In the genomic region with DNA sequence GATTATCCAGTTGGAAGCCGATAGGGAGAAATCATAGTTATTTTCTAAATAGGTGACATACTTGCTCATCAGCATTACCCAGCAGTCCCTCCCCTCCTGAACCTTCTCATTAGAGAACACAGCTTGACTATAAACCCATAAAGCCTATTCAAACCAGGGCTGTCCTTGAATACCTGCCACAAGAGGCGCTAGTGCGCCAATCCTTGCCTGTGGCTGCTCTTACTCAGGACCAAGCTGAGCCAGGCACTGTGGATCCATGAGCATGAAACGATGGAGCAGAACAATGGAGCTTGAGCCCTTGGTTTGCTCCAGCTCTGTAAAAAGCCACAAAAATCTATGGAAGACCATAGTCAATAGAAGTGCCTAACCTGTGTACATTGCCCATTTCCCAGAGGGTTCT, we compare ENCODE assay signal across 7 mouse cellular contexts. TPM values are rescaled to one million over a fixed set of nuclear protein-coding genes. Genes with fewer than 3 reads are reported as not detected.
A peak's percentile ranks its signal among the peaks of the same experiment; 100 is the strongest.
DNase-seq lines count a peak whose midpoint lies in the region; ATAC-seq and TF ChIP-seq lines count a peak whose summit lies in the region.

No protein-coding gene starts in this region.

- TF ChIP-seq CTCF in small intestine, adult 2 months (IDR thresholded peaks at IDR 0.05; ENCODE audit: extremely low read depth, insufficient read length, insufficient replicate concordance, low read depth, low read length), result peak; percentile 49; the same call in 1 of the 2 replicates

- no peak overlapping the region for H3K27ac ChIP-seq in forebrain, embryonic 14.5 days (ENCODE audit: low read depth, low read length)
- H3K27ac ChIP-seq in small intestine, adult 2 months (ENCODE audit: insufficient read depth, low read depth, low read length), result no peak overlapping the region

- H3K36me3 ChIP-seq in forebrain, embryonic 14.5 days (ENCODE audit: control insufficient read depth, insufficient read depth, low read length), result no peaks in the 10 kb centered on the region
- no peaks in the 10 kb centered on the region for H3K36me3 ChIP-seq in small intestine, adult 2 months (ENCODE audit: control insufficient read depth, insufficient read depth, low read length)

- 0 out of 2 replicates have a peak, but pooled peaks cover 4% of the 10 kb centered on the region for H3K4me1 ChIP-seq in forebrain, embryonic 14.5 days (ENCODE audit: control insufficient read depth, insufficient read depth, low read length)
- H3K4me1 ChIP-seq in small intestine, adult 2 months (ENCODE audit: control insufficient read depth, insufficient read depth, insufficient read length, low read length), result no peaks in the 10 kb centered on the region

- ATAC-seq in forebrain, embryonic 14.5 days, result 0 out of 2 replicates have a peak, but pooled peaks have one; percentile 50

- H3K9me3 ChIP-seq in forebrain, embryonic 14.5 days (replicated peaks; ENCODE audit: control insufficient read depth, low read length), result no peaks in the 10 kb centered on the region

- DNase-seq in urinary bladder, postnatal 14 days (ENCODE audit: low spot score), result peak; percentile 50
- no peak for DNase-seq in urinary bladder, adult 2 months (ENCODE audit: low spot score)
- peak; percentile 10 for DNase-seq in c-Kit-positive CD71-positive TER-119-negative erythroid progenitor cells, embryonic 14.5 days (ENCODE audit: low read depth)
- DNase-seq in forebrain, embryonic 14.5 days (ENCODE audit: low spot score), result peak; percentile 63
- DNase-seq in kidney, postnatal 25 days, result peak; percentile 69 to 72
- DNase-seq in lung, adult 18-20 months, result peak; percentile 22 to 25

- no peak overlapping the region for H3K4me2 ChIP-seq in forebrain, embryonic 14.5 days (ENCODE audit: low read length)

- no peak overlapping the region for H3K4me3 ChIP-seq in forebrain, embryonic 14.5 days (ENCODE audit: low read depth, low read length)
- H3K4me3 ChIP-seq in small intestine, adult 2 months (ENCODE audit: low read depth, low read length), result no peak overlapping the region

- WGBS in forebrain, embryonic 14.5 days, result 40% methylated on average over 4 of the region's 4 CpGs
- WGBS in small intestine, adult 2 months, result 55% methylated on average over 4 of the region's 4 CpGs

- no peak overlapping the region for H3K9ac ChIP-seq in forebrain, embryonic 14.5 days (ENCODE audit: low read length)

- no peak for TF ChIP-seq POLR2A in small intestine, adult 2 months (IDR thresholded peaks at IDR 0.05; ENCODE audit: low read depth, low read length)

- no peaks in the 10 kb centered on the region for H3K27me3 ChIP-seq in forebrain, embryonic 14.5 days (replicated peaks; ENCODE audit: control insufficient read depth, insufficient read depth, low read length)
- no peaks in the 10 kb centered on the region for H3K27me3 ChIP-seq in small intestine, adult 2 months (ENCODE audit: control insufficient read depth, insufficient read depth, low read length)

RNA-seq across cellular contexts. Expression of a gene that starts 7.2 kb away (rescaled TPM):
- 0.32 and 0.34 TPM in 2 replicates for polyA plus RNA-seq in urinary bladder, adult 2 months (2012; rRNA removed)
- polyA plus RNA-seq in forebrain, embryonic 14.5 days (2014; fragmentation: Nextera tagmentation; extraction: Ambion mirVana), result 0.17 TPM in 1 of 2 replicates, not detected in the other
- polyA plus RNA-seq in small intestine, adult 2 months (2012; rRNA removed), result not detected in 2 replicates
